Mouse (Mus musculus) midbrain, postnatal 0 days (tissue): ENCODE data around the gene Tubg2. TPM values are rescaled to one million over a fixed set of nuclear protein-coding genes. Genes with fewer than 3 reads are reported as not detected.
"Not testable (repeated sequence)": the region's sequence is repeated elsewhere in the genome, so short reads cannot be mapped to it uniquely, and the experiment has no call there.

Experiments used
- ATAC-seq: fragments of 200-750 bp; cut with Nextera tagmentation; 2 replicates; pipeline ENCODE4 v1.8.0; 2017; ENCODE audit warnings: moderate number of reproducible peaks, mild to moderate bottlenecking, moderate TSS enrichment, moderate library complexity; ENCODE audit not compliant: low FRiP score
- DNase-seq: peaks from one replicate; pipeline ENCODE4 v3.0.0-alpha.2; 2015; ENCODE audit warnings: low spot score
- H3K27ac ChIP-seq: fragments of 300-500 bp; sonication (generic); 2 replicates; pipeline ENCODE4 v1.5.1; 2014; ENCODE audit warnings: low read depth, mild to moderate bottlenecking, low read length, mixed read lengths
- H3K27me3 ChIP-seq: fragments of 300-500 bp; sonication (generic); 2 replicates; pipeline ENCODE4 v1.6.1; 2014; ENCODE audit warnings: low read length, control low read depth, mixed read lengths; ENCODE audit not compliant: insufficient read depth
- H3K36me3 ChIP-seq: fragments of 300-500 bp; sonication (generic); 2 replicates; pipeline ENCODE4 v1.6.1; 2014; ENCODE audit warnings: low read length, control low read depth, mixed read lengths; ENCODE audit not compliant: insufficient read depth
- H3K4me1 ChIP-seq: fragments of 300-500 bp; sonication (generic); 2 replicates; pipeline ENCODE4 v1.6.1; 2014; ENCODE audit warnings: mild to moderate bottlenecking, control low read depth, antibody characterized with exemption, low read length, mixed read lengths; ENCODE audit not compliant: insufficient read depth
- H3K4me2 ChIP-seq: fragments of 300-500 bp; sonication (generic); 2 replicates; pipeline ENCODE4 v1.6.1; 2014; ENCODE audit warnings: low read depth, mild to moderate bottlenecking, low read length, mixed read lengths; ENCODE audit not compliant: poor library complexity, severe bottlenecking
- H3K4me3 ChIP-seq: fragments of 300-500 bp; sonication (generic); 2 replicates; pipeline ENCODE4 v1.5.1; 2014; ENCODE audit warnings: low read depth, mild to moderate bottlenecking, low read length, moderate library complexity
- H3K9ac ChIP-seq: fragments of 300-500 bp; sonication (generic); replicated peaks from 2 replicates; pipeline ENCODE4 v1.6.1; 2014; ENCODE audit warnings: mild to moderate bottlenecking, low read length, moderate library complexity, mixed read lengths; ENCODE audit not compliant: poor library complexity, severe bottlenecking
- H3K9me3 ChIP-seq: fragments of 300-500 bp; sonication (generic); 2 replicates; pipeline ENCODE4 v1.6.1; 2016; ENCODE audit warnings: low read length, control low read depth
- CTCF ChIP-seq: IDR thresholded peaks from 2 replicates; pipeline ENCODE4 v1.5.1; 2016; ENCODE audit warnings: antibody characterized with exemption, mild to moderate bottlenecking
- WGBS: fragments of 180-500 bp; shearing (Covaris S2); extraction: QIAGEN DNeasy Blood & Tissue Kit; methylation state at CpG from one replicate; pipeline ENCODE4 v1.1.7; 2014; 5-methylcytosine and 5-hydroxymethylcytosine counted together
- polyA plus RNA-seq: library from polyadenylated mRNA; unstranded; fragments of >200 nt; fragmentation: Nextera tagmentation; extraction: Ambion mirVana; gene quantifications from 2 replicates; pipeline ENCODE4 v1.2.1, GENCODE M21; 2015
- total RNA-seq: library from RNA; depleted of rRNA; stranded (reverse); fragments of >200 nt; gene quantifications from 2 replicates; pipeline ENCODE4 v1.2.3, GENCODE M21; 2014

Gene Tubg2
- total and polyA plus RNA-seq, 2 experiments from 2014 or later = 40.6 to 86.1 TPM

GRCm38 (mm10) chr11:101118105-101118504, 37.6 kb upstream of the Tubg2 start:
- 40% methylated on average over 4 of the region's 4 CpGs for WGBS
- peak overlapping the region; percentile 85; the same call in 1 of the 2 replicates for H3K9ac ChIP-seq
- ATAC-seq = no peak
- no peak for TF ChIP-seq CTCF
- H3K4me3 ChIP-seq = peak overlapping the region; percentile 75
- no peaks in the 10 kb centered on the region for H3K9me3 ChIP-seq
- H3K36me3 ChIP-seq = peaks cover 4% of the 10 kb centered on the region; the same call in 1 of the 2 replicates
- DNase-seq = no peak
- H3K4me2 ChIP-seq = peak overlapping the region; percentile 89
- no peaks in the 10 kb centered on the region for H3K27me3 ChIP-seq
- H3K27ac ChIP-seq = no peak overlapping the region
- H3K4me1 ChIP-seq = peaks cover 15% of the 10 kb centered on the region; the same call in 1 of the 2 replicates

- peaks cover 7% of the 10 kb centered on the region; the same call in 1 of the 2 replicates for H3K36me3 ChIP-seq
- under 1% methylated on average over 32 of the region's 39 CpGs for WGBS
- ATAC-seq (peak; percentile 74), DNase-seq (no peak)
- H3K4me3 ChIP-seq = peak overlapping the region; percentile 75
- peaks cover 15% of the 10 kb centered on the region; the same call in 1 of the 2 replicates for H3K4me1 ChIP-seq
- no peaks in the 10 kb centered on the region for H3K27me3 ChIP-seq
- no peaks in the 10 kb centered on the region for H3K9me3 ChIP-seq
- TF ChIP-seq CTCF = peak; percentile 52
- H3K27ac ChIP-seq = peak overlapping the region; percentile 91
- H3K9ac ChIP-seq = peak overlapping the region; percentile 85
- H3K4me2 ChIP-seq = peak overlapping the region; percentile 89
These were observed 36.5 kb upstream of the Tubg2 start for GRCm38 (mm10) chr11:101119131-101119760.

- Histone ChIP-seq H3K9ac (peak within 1 kb of the TSS; percentile 85), H3K4me1 (peaks cover 15% of the 10 kb centered on the region; the same call in 1 of the 2 replicates), H3K9me3 (no peaks in the 10 kb centered on the region), H3K4me2 (peak within 1 kb of the TSS; percentile 91), H3K27ac (peak within 1 kb of the TSS; percentile 91), H3K36me3 (peaks cover 7% of the 10 kb centered on the region; the same call in 1 of the 2 replicates), H3K4me3 (peak within 1 kb of the TSS; percentile 75), H3K27me3 (no peaks in the 10 kb centered on the region)
- WGBS = under 1% methylated on average over 61 of the region's 61 CpGs
- 0 out of 2 replicates have a peak, but pooled peaks have one; percentile 1 for TF ChIP-seq CTCF
- DNase-seq (peak; percentile 100), ATAC-seq (peak; percentile 96)
These were observed 35.8 kb upstream of the Tubg2 start, which contains the start of the genes Retreg3 and Tubg1 for GRCm38 (mm10) chr11:101119761-101120544. Retreg3 (minus strand) TSS chr11:101119893. Tubg1 (plus strand) TSS chr11:101119938.

- 19% methylated on average over 19 of the region's 19 CpGs for WGBS
- Histone ChIP-seq H3K4me2 (peak overlapping the region; percentile 91), H3K4me1 (peaks cover 15% of the 10 kb centered on the region; the same call in 1 of the 2 replicates), H3K27ac (peak overlapping the region; percentile 75), H3K9me3 (no peaks in the 10 kb centered on the region), H3K9ac (peak overlapping the region; percentile 76), H3K4me3 (peak overlapping the region; percentile 75), H3K36me3 (peaks cover 7% of the 10 kb centered on the region), H3K27me3 (no peaks in the 10 kb centered on the region)
- no peak for DNase-seq
- TF ChIP-seq CTCF = no peak
- no peak; the same call in 1 of the 2 replicates for ATAC-seq
These were observed 35.0 kb upstream of the Tubg2 start for GRCm38 (mm10) chr11:101120545-101121188.

GRCm38 (mm10) chr11:101124494-101124893, 31.2 kb upstream of the Tubg2 start:
- H3K27me3 ChIP-seq, H3K9me3 ChIP-seq, H3K27ac ChIP-seq, H3K4me1 ChIP-seq, DNase-seq, ATAC-seq, H3K4me2 ChIP-seq, H3K9ac ChIP-seq, H3K4me3 ChIP-seq: not testable (repeated sequence)
- H3K36me3 ChIP-seq = peaks cover 16% of the 10 kb centered on the region
- WGBS = 98% methylated on average over 8 of the region's 8 CpGs

GRCm38 (mm10) chr11:101125008-101125407, 30.7 kb upstream of the Tubg2 start:
- H3K4me2 ChIP-seq, H3K9me3 ChIP-seq, H3K9ac ChIP-seq, H3K27me3 ChIP-seq, DNase-seq, H3K27ac ChIP-seq, H3K4me3 ChIP-seq, H3K4me1 ChIP-seq, ATAC-seq: not testable (repeated sequence)
- WGBS = 93% methylated on average over 6 of the region's 9 CpGs
- H3K36me3 ChIP-seq = peaks cover 16% of the 10 kb centered on the region
